Mouse (Mus musculus) CH12.LX (cell line): ENCODE results near the gene Gse1.

Source experiments
- CTCF ChIP-seq, 2 experiments: IDR thresholded peaks in 1 of 2; conservative IDR thresholded peaks in 1 of 2; 2 replicates each; pipeline ENCODE4 v1.5.1; 2011 to 2012; ENCODE audit warnings: low read depth in 2 of 2, low read length in 2 of 2, improper control_type of control experiment in 1 of 2, inconsistent platforms in 1 of 2, mild to moderate bottlenecking in 1 of 2, moderate library complexity in 1 of 2
- EP300 ChIP-seq: IDR thresholded peaks from 2 replicates; pipeline ENCODE4 v1.6.1; 2011; ENCODE audit warnings: low read length, improper control_type of control experiment
- HCFC1 ChIP-seq: IDR thresholded peaks from 2 replicates; pipeline ENCODE4 v1.6.1; 2012; ENCODE audit warnings: low read depth, mild to moderate bottlenecking, inconsistent platforms, low read length, improper control_type of control experiment
- MAX ChIP-seq: IDR thresholded peaks from 2 replicates; pipeline ENCODE4 v1.6.1; 2011; ENCODE audit warnings: low read length, improper control_type of control experiment
- MYC ChIP-seq: IDR thresholded peaks from 2 replicates; pipeline ENCODE4 v1.6.1; 2011; ENCODE audit warnings: low read depth, mild to moderate bottlenecking, improper control_type of control experiment, low read length
- TBP ChIP-seq: conservative IDR thresholded peaks from 2 replicates; pipeline ENCODE4 v1.6.1; 2011; ENCODE audit warnings: low read depth, low read length, improper control_type of control experiment
- USF1 ChIP-seq: IDR thresholded peaks from 2 replicates; pipeline ENCODE4 v1.6.1; 2014; ENCODE audit warnings: low read depth, mild to moderate bottlenecking, inconsistent platforms, low read length, improper control_type of control experiment

DNA sequence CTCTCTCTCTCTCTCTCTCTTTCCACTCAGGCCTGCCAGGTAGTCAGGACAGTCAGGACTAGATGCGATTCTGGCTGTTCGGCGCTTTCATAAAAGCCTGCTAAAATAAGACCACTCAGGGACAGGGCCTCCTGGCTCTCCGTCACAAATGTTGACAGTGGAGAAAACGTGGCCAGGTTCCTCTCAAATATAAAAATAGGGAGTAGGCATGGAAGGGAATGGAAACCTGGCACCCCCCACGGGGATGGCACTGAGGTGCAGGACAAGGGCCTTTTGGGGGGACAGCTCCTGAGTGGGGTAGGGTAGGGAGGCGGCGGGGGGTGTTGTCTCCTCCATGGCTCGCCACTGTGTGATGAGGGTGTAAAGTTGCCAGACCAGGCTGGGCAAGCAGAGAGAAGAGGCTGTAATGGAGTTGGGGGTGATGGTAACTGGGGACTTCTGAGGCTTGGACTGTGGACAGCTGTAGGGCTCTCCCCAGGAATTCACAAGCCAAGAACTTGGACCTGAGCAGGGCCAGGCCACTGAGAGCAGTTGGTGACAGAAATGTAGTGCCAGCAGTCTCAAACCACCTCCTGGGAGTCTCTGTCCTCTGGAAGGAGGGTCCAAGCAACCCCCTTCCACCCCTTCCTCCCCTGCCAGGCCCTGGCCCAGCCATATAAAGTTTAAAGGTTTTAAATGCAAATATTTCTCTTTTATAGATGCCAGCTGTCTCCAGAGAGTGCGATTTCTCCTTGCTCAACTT, 303.7 kb downstream of the Gse1 start:
- TF ChIP-seq EP300 (no peak), MYC (no peak), MAX (no peak), USF1 (no peak), CTCF (conservative IDR thresholded peaks at IDR 0.05 in 1 of 2, IDR thresholded peaks at IDR 0.05 in 1 of 2; ENCODE audit: low read depth in 2 of 2, low read length in 2 of 2) (no peak), TBP (no peak), HCFC1 (no peak)
